Mouse (Mus musculus): ENCODE data around the gene Efs. TPM values are rescaled to one million over a fixed set of nuclear protein-coding genes. Genes with fewer than 3 reads are reported as not detected.
"Not testable (repeated sequence)": the region's sequence is repeated elsewhere in the genome, so short reads cannot be mapped to it uniquely, and the experiment has no call there.

Efs gene
- 1 to 10 TPM; 7.4 TPM for total RNA-seq (2021)

DNA sequence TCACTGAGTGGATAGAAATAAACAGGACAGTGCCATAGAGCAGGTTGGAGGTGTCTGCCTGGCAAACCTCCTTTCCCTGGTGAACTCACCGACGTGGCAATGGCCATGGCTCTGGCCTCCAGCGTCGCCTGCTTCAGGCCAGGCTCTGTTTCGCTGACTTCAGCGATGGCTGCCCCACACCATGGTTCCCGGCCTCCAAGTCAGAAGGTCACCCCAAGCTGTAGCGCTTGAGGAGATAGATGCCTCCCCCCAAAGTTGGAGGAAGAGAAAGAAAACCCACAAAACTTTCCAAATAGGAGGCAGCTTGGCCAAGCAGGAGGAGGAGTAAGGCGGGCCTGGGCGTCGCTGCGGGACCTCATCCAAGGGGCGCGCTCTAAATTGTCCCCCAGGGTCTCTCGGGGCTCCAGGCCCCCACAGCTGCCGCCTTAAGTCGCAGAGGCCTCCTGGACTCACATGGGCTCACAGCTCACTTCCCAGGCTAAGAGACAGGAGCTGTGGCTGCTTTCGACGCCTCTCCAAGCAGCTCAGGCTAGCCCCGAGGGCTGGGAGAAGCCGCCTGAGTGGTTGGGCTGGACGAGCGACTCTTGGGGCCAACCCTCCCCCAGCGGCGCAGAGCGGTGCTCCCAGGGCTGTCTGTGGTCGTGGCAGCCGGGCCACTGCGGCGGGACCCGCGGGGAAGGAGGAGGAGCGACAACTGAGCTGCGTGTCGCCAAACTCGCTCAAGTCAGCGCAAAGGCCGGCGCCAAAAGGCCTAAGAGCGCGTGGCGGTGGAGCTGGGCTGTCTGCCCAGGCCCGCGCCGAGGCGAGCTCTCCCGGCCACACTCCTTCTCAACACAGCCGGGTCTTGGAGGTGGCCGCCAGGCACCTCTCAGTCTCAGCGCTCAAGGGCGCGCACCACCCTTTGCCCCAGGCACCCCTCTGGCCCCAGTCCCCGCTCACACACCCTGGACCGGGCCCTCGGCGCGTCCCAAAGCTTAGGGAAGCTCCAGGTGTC lies at the start of gene Efs:
Efs (minus strand) TSS at position 778 of the 994 bp plus-strand sequence.
- peak; percentile 77 for DNase-seq
- intact Hi-C loops (cut with DNase I): loop anchor here (2.0 kb wide), 1 partner anchor 25 kb away; no protein-coding TSS in a partner anchor

DNA sequence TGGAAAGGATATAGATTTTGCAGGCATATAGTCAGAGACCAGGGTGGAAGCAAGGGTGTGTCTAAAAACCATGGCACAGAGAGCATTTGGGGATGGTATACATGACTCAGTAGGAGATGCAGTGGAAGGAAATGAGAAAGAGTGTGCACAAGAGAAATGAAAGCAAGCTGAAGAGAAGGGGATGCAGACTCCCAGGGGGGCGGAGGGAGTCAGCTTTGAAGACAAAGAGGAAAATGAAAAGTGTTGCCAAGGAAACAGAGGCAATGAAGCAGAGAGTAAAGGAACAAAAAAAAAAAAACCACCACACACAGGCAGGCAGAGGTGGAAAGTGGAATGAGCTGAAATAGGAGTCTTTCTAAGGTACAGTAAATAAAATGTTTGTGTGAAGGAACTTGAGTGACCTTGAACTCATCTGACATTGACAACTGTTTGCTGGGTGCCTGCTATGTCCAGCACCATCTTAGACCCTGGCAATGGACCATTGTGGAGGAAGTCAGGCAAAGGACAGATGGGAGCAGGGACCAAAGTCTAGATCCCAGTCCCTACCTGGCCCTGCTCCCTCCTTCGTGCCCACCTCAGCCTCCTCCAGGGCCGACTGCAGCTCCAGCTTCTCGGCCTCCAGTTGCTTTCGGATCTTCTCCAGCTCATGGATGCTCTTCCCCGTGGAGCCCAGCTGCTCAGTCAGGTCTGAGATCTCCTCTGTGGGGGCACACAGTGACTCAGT lies 48.3 kb upstream of the Efs start:
- DNase-seq: no peak
- intact Hi-C loops (cut with DNase I): no loop called here

DNA sequence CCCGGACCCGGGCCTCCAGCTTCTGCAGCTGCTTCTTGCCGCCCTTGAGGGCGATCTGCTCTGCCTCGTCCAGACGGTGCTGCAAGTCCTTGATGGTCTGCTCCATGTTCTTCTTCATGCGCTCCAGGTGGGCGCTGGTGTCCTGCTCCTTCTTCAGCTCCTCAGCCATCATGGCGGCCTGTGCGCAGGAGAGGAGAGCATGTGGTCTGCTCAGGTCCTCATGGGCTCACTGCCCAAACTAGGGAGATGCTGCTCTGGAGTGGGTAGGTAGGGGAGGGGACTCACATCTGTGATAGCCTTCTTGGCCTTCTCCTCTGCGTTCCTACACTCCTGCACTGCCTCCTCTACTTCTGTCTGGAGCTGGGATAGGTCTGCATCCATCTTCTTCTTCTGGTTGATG lies 46.9 kb upstream of the Efs start:
- intact Hi-C loops (cut with DNase I): loop anchor here (2.0 kb wide), 1 partner anchor 28 kb away; no protein-coding TSS in a partner anchor
- DNase-seq: not testable (repeated sequence)

DNA sequence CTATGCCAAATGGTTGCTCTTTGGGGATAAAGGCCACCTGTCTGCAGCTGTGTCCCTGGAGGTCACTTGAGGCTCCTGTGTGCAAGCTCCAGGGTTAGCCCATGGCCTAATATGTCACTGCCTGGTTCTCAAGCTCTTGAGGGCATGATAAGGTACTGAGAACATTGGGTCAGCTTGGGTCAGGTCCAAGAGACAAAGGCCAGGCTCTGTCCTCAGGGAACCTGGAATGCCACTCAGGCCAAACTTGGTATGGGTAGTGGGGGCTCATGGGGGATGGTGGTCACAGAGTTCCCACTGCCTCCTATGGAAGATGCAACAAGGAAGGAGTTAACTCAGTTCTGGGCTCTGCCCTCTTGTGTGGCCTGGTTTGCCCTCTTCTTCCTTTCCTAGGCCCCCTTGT lies 42.4 kb upstream of the Efs start:
- DNase-seq: peak; percentile 91 to 93
- intact Hi-C loops (cut with DNase I): no loop called here

DNA sequence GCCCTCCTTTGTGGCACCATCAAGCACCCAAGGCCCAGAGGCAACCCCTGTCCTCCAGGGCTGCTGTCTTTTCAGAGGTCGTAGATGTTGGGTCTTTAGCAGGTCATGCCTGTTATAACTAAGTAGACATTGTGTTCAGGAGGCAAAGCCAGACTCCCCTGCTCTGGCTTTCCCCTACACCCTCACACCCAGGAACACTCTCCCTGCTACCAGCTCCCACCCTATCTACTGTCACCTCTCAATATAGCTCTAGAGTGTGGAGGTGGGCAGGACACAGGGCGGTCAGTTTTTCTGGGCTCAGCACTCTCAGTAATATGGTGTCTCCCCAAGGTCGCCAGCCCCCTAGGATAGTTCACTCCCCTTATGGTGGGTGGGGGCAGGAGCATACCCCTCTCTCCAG lies 41.9 kb upstream of the Efs start:
- DNase-seq: peak; percentile 68 to 73
- intact Hi-C loops (cut with DNase I): no loop called here

DNA sequence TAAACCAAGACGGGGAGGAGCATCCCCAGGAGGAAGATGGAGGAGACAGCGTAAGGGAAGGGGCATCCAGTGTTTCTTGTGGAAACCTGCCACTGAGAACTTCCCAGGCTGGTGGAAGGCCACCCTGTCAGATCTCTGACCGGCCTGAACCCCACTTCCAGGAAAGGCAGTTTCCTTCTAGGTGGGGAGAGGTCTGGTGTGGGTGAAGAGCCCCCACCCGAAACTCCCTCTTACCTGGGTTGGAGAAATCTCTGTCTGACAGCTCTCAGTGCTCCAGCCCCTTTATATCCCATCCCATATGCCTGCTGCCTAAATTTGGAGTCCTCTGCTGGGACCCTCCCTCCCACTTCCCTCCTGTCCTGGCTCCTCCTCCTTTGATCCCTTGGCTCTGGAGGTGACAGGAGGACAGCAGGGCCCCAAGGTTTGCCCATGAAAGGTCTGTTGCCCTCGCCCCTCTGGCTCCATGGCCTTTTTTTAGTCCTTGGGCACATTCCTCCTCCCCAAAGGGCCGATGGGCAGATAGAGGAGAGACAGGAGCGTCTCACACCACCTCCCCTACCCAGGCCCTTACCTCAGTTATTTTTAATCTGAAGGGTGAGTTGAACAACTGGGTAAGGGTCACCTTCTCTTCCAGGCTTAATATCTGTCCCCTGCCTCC lies 40.5 kb upstream of the Efs start, which contains the start of gene Myh6:
Myh6 (minus strand) TSS at position 608 of the 658 bp plus-strand sequence.
- intact Hi-C loops (cut with DNase I): no loop called here
- DNase-seq: peak; percentile 82 to 87

DNA sequence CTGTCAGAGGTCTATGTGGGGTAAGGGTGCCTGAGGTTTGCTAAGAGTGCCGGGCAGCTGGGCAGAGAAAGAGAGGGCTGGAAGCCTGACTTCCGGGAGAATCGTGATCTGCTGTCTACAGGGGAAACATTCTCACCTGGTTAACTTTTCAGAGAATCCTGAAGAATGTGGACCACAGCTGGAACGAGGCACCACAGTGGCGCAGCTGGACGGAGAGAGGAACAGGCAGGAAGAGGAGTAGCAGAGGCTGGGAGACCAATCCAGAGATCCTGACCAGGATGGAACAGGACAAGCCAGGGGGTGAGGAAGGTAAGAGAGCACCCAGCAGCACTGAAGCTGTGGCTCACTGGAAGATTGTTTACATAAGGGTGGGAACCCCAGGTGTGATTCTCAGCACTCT lies 39.7 kb upstream of the Efs start:
- intact Hi-C loops (cut with DNase I): no loop called here
- DNase-seq: no peak

DNA sequence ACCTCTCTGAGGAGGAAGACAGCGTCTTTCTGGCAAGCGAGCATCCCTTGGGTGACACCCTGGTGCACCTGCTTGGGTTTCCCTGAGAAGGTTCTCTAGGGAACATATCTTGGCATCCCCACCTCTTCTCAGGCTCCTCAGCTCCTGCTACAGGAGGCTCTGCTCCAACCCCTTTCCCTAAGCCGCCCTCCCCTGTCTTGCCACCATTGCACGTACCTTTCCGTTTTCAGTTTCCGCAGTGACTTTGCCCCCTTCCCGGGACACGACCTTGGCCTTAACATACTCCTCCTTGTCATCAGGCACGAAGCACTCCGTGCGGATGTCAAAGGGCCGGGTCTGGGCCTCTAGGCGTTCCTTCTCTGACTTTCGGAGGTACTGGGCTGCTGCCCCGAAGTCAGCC lies 39.1 kb upstream of the Efs start:
- intact Hi-C loops (cut with DNase I): no loop called here
- no peak for DNase-seq

DNA sequence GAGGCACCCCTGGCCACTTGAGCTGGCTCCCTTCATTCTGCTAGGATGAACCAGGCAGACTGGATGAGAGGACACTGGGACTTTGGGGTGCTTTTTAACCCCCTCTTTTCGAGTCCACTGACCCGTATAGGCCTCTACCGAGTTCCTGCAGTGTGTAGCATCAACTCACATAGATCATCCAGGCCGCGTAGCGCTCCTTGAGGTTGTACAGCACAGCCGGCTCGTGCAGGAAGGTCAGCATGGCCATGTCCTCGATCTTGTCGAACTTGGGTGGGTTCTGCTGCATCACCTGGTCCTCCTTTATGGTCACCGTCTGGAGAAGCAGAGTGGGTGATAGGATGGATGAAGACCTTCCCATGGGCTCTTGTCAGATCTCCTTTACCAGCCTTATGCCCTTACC lies 37.8 kb upstream of the Efs start:
- intact Hi-C loops (cut with DNase I): no loop called here
- DNase-seq: no peak

DNA sequence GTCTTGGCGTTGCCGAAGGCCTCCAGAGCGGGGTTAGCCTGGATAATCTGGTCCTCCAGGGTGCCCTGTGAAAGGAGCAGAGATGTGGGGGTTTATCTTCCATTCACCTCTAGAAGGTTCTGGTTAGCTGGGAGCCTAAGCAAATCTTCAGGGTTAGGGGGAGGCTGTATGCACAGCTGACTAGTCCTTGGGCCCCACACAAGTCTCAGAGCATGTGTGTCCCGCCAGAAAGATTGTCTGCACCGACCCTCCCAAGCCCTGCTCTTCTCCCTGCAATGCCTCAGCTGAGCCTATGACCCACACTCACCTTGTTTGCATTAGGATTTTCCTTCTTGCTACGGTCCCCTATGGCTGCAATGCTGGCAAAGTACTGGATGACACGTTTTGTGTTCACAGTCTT lies 36.8 kb upstream of the Efs start:
- no peak for DNase-seq
- intact Hi-C loops (cut with DNase I): no loop called here

DNA sequence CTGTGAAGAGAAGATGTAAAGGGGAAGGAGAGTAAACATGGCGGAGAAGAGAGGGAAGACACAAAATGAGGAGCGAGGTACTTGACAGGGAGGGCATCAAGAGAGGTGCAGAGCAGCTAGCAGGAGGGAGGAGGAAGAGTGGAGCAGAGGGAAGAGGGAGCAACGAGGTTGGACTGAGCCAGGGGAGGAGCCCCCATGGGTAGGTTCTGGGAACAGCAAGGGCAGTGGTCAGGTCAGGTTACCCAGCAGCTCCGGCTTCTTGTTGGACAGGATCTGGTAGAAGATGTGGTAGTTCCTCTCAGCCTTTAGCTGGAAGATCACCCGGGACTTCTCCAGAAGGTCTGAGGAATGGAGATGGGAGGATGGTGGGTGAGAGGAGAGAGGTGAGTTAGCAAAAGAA lies 35.6 kb upstream of the Efs start:
- no peak for DNase-seq
- intact Hi-C loops (cut with DNase I): no loop called here

DNA sequence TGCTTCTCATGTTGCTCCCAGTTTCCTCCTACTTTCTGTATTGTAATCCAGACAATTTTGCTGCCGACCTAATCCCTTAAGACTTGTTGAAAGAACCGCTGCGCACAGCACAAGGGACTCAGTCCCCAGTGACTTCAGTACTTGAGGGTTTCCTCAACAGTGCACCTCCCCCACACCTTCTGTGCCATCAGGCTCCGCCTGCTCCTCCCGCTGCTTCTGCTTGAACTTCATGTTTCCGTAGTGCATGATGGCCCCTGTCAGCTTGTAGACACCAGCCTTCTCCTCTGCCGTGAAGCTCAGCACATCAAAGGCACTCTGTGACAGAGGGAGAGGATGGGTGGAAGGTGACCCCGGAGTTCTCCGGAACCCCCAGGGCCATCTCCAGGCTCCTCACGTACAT lies 34.8 kb upstream of the Efs start:
- no peak for DNase-seq
- intact Hi-C loops (cut with DNase I): no loop called here

DNA sequence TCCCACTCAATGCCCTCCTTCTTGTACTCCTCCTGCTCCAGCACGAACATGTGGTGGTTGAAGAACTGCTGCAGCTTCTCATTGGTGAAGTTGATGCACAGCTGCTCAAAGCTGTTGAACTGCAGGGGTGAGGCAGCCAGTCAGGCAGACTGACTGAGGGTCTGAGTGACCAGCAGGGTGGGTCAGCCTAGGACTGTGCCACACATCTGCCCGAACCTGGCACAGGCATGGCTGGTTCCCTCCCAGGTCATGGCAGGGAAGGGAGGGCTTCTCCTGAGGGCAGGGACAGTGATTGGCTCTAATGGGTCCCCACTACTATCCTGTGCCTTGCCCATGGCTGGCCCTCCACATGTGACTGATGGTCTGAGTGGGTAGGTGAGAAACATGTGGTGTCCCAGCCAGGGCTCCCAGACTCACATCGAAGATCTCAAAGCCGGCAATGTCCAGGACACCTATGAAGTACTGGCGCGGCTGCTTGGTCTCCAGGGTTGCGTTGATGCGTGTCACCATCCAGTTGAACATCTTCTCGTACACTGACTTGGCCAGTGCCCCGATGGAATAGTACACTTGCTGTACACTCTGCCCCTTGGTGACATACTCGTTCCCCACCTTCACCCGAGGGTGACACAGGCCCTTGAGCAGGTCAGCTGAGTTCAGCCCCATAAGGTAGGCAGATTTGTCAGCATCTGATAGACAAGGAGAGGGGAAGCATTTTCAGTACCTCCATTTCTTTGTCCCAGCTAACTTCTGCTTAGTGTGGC lies 34.1 kb upstream of the Efs start:
- DNase-seq; intact Hi-C loops (cut with DNase I): not testable (repeated sequence)

DNA sequence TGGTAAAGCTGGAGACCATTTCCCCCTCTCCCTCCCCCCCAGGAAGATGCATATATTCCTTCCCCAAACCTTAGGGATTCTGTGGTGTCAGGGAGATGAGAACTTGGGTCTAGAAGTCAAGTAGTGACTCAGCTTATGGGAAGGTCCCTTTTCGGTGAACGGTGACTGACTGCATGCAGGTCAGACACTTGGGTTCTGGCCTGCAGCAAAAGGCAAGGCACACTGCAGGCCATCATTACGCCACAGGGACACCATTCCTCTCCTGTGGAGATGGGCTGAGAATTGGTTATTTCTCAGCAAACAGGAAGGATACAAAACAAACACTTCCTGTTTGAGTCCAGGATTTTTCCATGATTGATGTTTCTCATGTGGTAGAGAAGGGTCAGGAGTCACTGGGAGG lies 33.3 kb upstream of the Efs start:
- intact Hi-C loops (cut with DNase I): no loop called here

DNA sequence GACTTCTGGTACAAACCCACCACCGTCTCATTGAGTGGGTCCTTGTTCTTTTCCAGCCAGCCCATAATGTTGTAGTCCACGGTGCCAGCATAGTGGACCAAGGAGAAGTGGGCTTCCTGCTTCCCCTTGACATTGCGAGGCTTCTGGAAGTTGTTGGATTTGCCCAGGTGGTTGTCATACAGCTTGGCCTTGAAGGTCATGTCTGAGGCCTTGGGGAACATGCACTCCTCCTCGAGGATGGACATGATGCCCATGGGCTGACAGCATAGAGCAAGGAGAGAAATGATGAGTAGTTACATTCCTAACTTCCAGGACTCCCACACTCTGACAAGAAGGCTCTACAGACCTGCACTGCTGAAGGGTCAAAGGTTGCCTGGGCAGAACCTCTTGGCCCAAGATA lies 32.6 kb upstream of the Efs start:
- DNase-seq: no peak
- intact Hi-C loops (cut with DNase I): no loop called here

More for the DNA sequence above, 33.3 kb upstream of the Efs start:
- no peak for DNase-seq

DNA sequence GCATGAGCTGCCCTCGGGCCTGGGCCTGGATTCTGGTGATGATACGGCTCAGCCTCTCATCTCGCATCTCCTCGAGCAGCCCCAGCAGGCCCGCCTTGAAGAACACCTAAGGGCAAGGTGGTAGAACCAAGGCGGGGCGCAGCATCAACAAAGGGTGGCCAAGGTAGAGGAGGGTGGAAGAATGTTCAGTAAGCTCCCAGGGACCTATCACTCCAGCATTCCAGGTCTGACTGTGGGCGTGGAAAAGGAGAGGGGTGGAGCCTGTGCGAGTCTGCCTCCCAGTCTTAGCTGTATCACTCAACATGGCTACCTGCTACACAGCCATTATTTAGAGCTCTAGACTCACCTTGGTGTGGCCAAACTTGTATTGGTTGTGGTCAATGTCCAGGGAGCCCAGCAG lies 30.6 kb upstream of the Efs start:
- intact Hi-C loops (cut with DNase I): no loop called here
- DNase-seq: no peak

DNA sequence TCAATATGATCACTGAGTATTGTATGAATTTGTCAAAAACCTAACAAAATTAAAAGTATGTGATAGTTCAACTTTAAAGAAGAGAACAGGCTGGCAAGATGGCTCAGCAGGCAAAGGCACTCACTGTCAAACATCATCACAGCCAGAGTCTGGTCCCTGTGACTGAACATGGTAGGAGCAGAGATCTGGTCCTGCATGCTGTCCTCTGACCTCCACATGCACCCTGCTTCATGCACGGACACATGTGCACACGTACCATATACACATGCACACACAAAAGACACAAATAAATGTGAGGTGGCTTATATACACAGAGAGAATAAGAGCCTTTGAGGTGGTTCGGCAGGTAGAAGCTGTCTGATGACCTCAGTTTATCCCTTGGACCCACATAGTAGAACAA lies 29.6 kb upstream of the Efs start:
- intact Hi-C loops (cut with DNase I): no loop called here
- DNase-seq: no peak

DNA sequence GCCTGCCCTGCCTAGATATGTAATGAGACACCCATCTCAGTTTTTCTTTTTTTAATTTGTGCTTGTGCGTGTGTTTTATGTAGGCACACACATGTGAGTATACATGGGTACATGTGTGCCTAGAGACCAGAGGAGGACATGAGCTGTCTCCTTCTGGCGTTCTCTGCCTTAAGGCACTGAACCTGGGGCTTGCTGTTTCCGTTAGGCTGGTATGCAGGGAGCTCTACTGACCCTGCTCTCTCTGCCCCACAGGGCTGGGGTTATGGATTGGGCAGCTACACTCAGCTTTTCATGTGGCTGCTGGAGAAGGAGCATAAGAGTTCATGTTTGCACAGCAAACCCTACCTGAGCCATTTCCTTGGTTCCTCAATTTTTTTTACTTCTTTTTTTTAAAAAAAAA lies 28.5 kb upstream of the Efs start:
- intact Hi-C loops (cut with DNase I): no loop called here
- no peak for DNase-seq

DNA sequence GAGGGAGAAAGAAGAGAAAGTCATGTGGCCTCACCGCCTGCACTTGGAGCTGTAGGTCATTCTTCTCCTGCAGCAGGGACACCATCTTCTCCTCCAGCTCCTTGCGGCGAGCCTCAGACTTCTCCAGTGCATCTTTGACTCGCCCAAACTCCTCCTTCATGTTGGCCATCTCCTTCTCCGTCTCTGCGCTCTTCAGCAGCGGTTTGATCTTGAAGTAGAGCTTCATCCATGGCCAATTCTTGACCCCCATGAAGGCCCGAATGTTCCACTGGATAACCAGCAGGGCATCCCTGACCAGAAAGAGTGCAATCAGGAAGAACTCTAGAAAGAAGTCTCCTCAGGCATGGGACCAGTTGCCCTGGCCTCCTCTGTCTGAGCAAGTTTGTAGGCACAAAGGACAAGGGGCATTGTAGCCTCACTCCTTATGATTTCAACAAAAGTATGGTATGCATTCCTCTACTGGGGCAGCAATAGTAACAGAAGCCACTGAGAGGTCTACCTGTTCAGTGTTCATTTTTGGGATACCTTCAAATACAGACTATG lies 27.8 kb upstream of the Efs start:
- no peak for DNase-seq
- intact Hi-C loops (cut with DNase I): no loop called here

DNA sequence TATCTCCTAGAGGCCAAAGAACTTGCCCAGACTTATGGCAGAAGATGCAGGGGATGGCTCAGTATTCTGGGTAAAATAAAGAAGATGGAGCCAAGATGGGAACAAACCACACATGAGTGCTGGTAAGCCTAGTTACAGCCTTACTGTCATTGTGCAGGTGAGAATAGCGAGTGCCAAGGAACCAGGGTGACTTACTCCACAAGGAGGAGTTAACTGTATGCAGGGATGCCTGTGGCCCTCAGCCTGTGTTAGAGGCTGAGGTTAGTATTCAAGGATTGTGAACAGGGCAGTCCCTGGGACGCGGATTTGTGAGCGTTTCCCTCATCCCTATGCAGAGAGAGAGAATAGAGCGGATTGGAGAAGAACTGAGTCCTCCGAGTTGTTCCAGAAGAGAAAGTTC lies 25.7 kb upstream of the Efs start:
- intact Hi-C loops (cut with DNase I): no loop called here
- no peak for DNase-seq

All from heart, postnatal 10 days (tissue).